Mouse (Mus musculus): ENCODE data around the gene Mbd3.

Gene Mbd3

DNA sequence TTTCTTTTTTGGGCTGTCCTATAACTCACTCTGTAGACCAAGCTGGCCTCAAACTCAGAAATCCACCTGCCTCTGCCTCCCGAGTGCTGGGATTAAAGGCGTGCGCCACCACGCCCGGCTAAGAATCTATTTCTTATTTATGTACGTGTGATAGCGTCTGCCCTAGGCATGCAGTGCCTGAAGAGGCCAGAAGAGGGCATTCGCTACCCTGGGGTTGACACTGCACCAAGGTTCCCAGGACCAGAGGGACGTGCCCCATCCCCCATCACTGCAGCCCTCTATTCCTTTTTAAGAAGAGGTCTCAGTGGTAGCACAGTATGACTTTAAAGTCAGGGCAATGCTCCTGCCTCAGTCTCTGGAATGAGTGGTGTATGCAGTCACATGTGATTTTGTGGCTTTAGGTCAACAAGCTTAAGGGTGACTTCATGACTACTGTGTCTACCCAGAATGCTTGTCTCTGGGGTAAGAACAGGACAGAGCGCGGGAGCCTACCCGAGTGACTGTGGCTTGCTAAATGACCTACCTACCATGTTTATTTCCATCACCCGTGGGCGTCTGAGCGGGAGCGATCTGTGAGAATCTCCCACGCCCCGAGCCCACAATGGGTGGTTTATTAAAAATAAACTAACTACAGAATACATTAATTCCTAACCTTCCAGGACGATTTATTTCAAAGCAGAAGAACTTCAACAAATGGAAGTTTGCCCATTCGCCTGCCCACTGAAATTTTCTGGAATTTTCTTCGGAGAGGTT, 29.2 kb downstream of the Mbd3 start:
- 61% methylated on average over 21 of the region's 21 CpGs for WGBS

DNA sequence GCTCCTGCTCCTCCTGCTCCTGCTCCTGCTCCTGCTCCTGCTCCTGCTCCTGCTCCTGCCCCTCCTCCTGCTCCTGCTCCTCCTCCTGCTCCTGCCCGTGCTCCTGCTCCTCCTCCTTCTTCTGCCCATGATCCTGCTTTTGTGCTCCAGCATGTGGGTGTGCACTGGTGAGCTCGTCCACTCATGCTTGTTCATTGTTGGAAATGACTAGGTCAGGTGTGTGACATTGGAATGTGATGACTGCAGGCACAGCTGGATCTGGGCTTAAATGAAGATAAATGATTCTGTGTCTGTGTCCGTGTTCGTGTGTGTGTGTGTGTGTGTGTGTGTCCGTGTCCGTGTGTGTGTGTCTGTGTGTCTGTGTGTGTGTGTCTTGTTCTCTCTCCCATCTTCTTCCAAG, 31.0 kb downstream of the Mbd3 start:
- 87% methylated on average over 6 of the region's 6 CpGs for WGBS

DNA sequence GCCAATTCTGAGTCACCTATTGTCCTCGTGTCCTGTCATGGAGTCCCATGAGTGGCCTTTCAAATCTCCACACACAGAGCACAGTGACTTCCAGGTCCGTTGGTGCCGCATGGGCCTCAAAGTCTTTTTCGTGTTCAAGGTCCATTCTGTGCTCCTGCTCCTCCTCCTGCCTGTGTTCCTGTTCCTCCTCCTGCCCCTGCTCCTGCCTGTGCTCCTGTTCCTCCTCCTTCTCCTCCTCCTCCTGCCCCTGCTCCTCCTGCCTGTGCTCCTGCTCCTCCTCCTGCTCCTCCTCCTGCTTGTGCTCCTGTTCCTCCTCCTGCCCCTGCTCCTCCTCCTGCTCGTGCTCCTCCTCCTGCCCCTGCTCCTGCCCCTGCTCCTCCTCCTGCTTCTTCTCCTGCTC, 31.4 kb downstream of the Mbd3 start:
- 59% methylated on average over 5 of the region's 5 CpGs for WGBS

DNA sequence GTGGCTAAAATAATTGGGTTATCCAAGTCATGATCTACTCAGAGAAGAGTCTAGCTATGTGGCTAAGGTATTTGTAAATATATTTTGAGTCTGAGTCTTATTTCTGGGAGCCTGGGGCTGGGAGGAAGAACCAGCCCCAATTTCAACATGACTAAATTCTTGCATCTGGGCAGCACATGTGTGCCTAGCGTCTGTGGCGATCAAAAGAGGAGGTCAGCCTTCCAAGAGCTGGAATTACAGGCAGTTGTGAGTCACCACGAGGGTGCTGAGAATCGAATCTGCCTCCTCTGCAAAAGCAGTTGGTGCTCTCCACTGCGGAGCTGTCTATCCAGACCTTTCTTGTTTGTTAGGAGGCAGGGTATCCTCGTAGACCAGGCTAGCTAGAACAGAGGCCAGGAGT, 33.6 kb downstream of the Mbd3 start:
- WGBS, result 65% methylated on average over 6 of the region's 6 CpGs

DNA sequence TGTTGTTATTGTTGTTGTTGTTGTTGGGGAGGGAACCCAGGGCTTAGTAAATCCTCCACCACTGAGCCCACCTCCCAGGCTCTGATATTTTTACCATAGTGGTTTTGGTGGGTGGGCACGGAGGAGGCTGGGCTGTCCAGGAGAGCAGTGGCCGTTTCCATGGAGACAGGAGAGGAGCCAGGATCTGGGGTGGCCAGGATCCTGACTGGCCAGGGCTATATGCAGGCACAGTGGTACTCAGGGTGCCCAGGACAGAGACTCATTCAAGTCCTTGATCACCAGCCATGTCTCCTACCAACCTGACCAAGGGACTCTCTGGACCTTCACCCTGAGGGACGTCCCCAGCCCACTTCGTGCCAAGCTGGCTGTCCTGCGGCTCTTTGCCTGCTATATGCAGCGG, 35.6 kb downstream of the Mbd3 start:
- 36% methylated on average over 6 of the region's 6 CpGs for WGBS

DNA sequence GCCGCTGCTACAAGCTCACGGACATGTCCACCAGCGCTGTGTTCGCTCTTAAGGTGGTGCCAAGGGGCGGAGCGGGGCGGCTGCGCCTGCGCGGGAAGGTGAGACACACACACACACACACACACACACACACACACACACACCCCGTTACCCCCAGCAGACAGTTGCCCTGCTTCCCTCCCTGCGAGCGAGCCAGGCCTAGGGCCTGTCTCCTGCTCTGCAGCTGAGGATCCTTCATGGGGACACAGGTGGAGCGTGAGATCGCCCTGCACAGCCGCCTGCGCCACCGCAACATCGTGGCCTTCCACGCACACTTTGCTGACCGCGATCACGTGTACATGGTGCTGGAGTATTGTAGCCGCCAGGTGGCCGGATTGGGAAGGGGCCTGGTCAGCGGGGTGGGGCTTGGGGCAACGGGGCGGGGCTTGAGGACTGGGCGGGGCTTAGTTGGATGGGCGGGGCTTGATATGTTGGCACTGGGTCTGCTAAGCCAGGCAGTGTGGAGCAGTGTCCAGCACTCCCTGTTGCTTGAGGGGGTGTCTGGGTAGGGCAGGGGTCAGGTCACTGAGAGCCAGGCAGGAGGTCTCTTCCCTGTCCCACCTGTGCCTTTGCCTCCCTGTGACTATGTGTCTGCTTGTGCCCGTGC, 41.2 kb downstream of the Mbd3 start:
- 8% methylated on average over 31 of the region's 31 CpGs for WGBS

DNA sequence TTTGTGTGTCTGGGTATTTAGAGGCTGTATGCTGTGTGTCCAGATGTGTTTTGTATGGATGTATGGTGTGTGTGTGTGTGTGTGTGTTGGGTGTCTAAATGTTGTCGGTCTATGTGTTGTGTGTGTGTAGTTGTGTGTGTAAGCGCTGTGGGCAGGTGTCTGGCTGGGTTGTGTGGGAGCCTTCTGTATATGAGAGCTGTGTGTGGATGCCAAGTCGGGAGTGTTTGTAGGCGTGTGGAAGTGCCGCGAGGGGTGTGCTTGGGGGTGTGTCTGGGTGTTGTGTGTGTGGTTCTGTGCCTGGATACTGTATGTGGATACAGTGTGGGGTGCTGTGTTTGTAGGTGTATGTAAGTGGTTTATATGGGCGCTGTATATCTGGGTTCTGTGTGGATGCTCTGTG, 42.0 kb downstream of the Mbd3 start:
- 18% methylated on average over 7 of the region's 7 CpGs for WGBS

DNA sequence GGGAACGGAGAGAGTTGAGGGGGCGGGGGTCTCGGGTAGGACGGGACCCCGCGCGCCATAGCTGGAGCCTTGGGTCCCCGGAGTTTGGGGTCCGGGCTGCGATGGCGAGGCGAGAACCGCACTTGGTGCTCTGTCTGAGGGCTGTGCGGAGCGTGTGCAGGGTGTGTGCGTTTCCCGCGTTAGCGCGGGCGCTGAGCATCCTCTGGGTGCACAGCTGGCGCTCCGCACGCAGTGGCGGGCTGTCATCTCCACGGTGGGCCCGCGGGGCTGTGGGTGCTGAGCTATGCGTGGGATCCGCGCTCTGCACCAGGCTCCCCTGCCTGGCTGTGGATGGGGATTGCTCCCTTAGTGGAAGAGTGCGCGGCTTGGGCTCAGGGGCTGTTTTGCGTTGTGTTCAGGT, 42.6 kb downstream of the Mbd3 start:
- WGBS, result under 1% methylated on average over 34 of the region's 34 CpGs

DNA sequence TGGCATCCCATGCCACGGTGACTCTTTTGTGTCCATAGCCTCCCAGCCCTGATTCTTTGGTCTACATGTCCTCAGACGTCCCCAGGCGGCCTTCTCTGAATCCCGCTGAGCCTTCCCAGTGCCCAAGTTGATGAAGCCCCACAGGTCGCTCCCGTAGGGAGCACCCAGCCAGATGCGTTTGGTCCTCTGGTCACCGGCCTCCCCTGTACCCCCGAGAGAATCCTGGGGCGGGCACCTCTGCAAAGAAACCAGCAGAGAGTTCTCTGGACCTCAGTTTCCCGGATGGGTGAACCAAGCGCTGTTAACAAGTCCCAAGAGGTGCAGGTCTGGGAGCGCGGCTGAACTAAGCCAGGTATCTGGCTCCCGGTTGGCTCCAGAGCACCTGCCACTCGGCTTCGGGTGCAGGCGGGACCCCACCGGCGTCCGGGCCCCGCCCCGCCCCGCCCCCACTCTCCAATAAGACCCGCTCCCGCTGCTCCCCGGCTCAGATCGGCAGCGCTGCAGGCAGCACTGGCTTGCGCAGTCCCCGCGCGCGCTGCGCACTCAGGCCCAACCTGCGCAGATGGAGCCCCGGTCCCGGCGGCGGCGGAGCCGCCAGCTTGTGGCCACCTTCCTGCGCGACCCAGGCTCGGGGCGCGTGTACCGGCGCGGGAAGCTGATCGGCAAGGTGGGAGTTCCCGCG, 43.2 kb downstream of the Mbd3 start, which contains the start of gene Plk5:
Plk5 (plus strand) TSS at position 459 of the 682 bp plus-strand sequence.
- 3% methylated on average over 53 of the region's 53 CpGs for WGBS

DNA sequence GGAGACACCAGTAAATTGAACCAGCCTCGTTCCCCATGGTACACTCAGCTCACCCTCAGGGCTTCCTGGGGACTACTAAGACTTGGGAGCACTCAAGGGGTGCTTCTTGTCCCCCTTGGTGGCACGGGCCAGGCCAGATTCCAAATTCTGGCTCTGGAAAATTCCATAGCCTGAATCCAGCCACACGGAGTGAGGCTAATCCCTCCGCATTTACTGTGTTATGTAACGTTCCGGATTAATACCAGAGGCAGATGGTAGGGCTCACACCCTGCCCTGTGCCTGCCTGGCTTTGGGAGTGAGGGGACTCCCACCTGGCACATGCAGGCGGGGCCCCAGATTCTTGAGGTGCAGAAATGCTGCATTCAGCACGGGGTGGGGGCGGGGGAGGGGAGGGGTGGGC, 43.9 kb downstream of the Mbd3 start:
- WGBS, result 20% methylated on average over 9 of the region's 9 CpGs

DNA sequence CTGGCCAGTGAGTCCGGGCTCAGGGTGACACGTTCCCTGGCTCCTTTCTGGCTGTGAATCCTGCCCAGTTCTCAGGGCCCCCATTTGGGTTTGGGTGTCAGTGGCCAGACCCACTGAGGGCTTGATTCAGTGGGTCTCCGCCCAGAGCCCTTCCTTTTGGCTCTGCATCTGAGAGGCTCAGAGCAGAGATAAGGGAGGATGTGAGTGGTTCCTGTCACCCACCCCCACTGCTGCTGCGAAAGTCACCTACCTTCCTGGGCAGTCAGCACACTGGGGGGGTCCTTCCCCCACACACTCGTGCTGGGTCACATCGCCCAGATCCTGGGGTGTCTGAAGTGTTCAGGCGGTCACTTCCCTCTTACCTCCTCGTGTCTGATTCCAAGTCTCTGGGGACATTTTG, 46.6 kb downstream of the Mbd3 start:
- 67% methylated on average over 8 of the region's 8 CpGs for WGBS

DNA sequence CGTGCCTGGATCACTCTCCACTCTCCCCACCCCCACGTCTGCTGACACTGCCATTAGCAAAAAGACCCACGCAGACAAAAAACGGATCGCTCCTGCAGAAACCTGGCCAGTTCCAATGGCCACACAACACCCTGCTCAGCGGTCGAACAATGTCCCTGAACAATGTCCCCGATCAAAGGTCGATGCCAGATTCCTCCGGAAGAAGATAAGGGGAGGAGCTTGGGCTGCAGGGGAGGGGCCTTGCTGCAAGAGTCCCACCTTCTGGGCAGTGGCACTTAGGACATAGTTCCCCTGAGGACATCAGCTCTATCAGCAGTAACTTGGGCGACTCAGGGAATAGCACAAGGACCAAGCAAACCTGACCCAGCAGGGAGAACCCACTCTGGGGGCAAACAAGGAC, 47.5 kb downstream of the Mbd3 start:
- 40% methylated on average over 11 of the region's 11 CpGs for WGBS

DNA sequence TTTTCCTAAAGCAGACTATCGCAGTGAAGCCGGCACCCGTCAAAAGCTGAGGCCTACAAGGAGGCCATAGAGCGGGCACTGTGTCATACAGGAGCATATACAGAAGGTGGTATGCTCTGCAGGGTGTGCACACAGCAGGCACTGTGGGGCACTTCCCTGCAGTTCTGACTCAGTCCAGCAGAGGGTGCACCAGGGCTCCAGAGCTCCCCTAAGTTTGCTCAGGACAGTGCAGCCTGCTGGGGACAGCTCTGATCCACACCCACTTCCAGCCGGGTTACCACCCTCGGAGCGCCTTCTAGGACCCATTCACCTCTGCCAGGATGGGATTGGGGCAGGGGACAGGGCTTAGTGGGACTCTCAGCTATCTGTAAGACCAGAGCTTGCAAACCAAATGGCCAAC, 49.1 kb downstream of the Mbd3 start:
- WGBS, result 15% methylated on average over 7 of the region's 7 CpGs

DNA sequence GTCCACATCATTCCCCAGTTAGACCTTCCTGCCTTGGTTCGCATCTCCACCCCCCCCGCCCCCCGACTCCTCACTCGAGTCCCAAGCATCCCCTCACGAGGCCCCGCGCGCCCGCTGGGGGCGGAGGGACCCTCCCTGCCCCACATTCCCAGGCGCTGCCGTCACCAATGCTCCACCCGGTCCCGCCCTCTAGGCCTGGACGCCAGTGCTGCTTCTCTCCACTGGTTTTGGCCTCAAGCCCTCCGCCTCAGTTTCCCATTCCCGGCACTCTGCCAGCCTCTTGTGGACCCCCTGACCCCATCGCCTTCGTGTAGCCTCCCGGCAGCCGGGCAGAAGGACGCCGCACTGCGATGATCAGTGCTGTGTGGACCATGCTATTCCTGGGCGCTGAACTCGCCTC, 50.4 kb downstream of the Mbd3 start:
- 22% methylated on average over 26 of the region's 26 CpGs for WGBS

DNA sequence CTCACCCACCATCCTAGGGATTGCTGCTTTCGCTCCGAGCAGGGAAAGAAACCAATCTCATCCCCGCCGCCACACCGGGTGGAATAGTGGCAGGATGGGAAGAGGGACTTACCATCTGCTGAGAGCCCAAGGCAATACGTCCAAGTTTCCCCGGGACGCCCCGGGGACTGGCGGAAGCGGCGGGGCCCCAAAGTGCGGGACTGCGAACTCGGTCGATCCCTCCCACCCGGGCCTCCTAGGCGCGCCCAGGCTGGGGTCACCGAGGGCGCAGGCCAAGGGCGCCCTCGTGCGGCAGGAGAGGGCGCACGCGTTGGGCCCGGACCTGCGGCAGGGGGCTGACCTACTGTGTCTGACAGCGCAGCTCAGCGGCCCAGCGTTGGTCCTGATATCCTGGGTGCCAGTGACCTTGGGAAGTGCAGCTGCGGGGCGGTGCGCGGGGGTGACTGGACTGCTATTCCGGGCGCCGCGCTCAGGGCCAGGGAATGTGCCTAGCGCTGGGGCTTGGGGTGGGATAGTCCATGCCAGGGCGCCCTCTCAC, 51.0 kb downstream of the Mbd3 start, which contains the start of gene Adamtsl5:
Adamtsl5 (minus strand) TSS at position 169 of the 538 bp plus-strand sequence.
- WGBS, result 1% methylated on average over 42 of the region's 42 CpGs

DNA sequence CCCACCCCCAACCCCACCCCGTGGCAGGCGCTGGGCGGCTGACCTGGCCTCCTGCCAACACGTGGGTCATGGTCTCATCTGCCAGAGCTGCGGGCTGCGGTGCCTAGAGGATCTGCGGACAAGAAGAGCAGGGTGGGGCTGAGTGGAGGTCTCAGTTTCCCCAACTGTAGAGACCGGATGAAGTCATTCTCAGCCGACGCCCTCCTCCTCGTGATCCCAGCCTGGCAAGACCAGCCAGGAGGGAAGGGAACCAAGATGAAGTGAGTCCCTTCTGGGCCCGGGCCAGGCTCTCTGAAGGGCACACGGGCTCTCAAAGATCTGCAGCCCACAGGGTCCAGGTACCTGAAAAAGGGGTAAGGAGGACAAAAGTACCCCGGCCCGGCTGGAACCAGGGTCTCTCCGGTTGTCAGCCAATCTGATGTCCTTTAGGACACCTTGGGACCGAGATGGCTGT, 51.8 kb downstream of the Mbd3 start:
- 7% methylated on average over 17 of the region's 17 CpGs for WGBS

DNA sequence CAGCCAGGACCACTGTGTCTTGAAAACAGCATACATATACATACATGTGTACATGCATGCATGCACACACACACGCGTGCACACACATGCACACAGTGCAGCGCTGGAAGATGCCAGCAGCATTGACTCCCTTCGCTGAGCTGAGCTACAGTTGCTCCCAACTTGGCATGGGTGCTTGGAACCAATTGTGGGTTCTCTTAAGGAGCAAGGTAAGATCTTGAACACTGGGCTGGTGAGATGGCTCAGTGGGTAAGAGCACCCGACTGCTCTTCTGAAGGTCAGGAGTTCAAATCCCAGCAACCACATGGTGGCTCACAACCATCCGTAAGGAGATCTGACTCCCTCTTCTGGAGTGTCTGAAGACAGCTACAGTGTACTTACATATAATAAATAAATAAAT, 53.4 kb downstream of the Mbd3 start:
- 83% methylated on average over 6 of the region's 6 CpGs for WGBS

DNA sequence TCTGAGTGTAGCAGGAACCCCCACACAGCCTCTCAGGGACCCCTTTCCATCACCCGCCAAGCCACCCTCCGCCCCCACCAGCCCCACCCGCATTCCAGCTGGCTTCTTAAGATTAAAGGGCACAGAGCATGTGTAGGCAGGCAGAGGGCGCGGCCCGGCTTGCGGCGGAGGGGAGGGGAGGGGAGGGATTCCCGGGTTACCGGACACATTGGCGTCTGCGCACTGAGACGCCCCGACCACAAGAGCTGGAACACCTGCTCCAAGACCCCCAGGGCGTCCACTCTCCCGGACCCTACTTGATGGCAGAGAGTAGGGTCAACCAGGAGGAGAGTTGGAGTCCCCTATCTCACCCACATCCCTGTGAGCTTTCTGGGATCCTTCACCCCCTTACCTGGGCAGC, 54.2 kb downstream of the Mbd3 start:
- WGBS, result 11% methylated on average over 16 of the region's 16 CpGs

DNA sequence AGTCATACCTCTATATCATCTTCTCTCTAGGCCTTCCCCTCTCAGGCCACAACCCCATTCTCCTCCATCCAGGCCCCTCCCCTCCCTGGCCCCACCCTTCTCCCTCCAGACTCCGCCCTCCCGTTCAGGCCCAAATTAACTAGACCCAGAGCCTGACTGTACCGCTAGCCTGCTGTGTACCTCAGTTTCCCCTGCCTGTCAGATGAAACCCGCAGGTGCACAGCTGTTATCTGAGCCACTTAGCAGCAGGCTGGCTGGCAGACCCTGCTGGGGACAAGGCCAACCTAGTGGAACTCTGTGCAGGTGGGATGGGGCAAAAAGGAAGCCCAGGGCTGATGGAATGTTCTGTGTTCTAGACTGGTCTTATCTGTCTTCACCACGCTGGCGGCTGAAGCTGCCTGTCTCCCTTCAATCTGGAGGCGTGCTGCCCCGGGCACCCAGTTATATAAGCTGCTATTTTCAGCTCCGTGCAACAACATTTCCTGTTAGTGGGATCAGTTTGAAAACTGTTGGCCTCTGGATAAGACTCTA, 55.2 kb downstream of the Mbd3 start:
- 40% methylated on average over 9 of the region's 9 CpGs for WGBS

DNA sequence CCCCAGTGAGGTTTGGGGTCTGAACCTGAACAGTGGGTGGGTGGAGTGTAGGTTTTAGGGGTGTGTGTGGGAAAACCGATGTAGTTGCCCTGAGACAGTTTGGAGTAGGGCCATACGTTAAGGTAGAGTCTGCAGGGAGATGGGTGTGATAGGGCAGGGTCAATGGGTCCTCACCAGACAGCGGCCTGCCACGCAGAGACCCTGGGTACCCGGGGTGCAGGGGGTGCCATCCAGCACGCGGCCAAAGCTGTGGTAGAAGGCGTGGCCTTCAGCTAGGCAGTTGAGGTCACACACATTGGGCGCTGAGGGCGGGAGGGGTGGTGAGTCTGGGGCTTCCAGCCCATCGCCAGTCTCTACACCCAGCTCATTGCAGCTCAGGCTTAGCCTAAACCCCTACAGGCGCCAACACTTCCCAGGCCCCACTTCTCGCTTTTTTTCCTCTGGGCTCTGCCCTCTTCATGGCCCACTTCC, 55.9 kb downstream of the Mbd3 start:
- 39% methylated on average over 13 of the region's 13 CpGs for WGBS

DNA sequence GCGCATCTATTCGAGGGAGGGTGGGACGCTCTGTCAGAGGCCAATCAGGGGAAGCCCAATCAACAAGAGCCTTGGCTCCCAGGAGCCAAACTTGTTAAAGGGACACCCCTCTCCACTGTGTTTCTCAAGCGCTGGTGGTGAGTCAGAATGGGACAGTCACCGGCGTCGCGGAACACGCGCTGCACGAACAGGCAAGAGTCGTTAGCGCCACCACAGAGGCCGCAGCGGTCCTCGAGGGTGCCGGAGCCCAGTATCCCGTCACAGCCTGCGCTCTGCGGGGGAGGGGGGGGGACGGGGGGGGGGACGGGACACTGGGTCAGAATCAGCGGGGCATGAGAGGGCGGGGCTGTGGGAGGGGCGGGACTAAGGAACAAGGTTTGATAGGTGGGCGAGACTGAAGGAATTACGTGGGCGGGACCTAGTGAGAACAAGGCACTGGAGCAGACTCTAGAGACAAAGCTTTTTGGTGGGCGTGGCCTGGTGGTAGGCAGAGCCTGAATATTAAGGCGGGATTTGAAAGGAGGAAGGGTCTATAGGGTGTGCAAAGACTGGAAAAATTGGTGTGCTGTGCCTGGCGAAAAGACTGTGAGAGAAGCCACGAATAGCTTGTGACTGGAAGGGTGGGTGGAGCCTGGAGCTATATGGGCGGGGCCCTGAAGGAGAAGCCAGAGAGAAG, 56.5 kb downstream of the Mbd3 start:
- whole genome bisulfite sequencing, result 1% methylated on average over 31 of the region's 33 CpGs

All from cerebral cortex, adult 2 months (tissue).